Mouse (Mus musculus) ES-E14 (cell line): ENCODE measurements around the gene Castor2.

Source experiments
- HCFC1 ChIP-seq: IDR thresholded peaks from 2 replicates; pipeline ENCODE4 v1.6.1; 2012; ENCODE audit warnings: low read length, inconsistent platforms, borderline replicate concordance; ENCODE audit not compliant: insufficient read depth
- MAFK ChIP-seq: IDR thresholded peaks from 2 replicates; pipeline ENCODE4 v1.6.1; 2014; ENCODE audit warnings: mild to moderate bottlenecking, low read depth, low read length, inconsistent platforms; ENCODE audit not compliant: insufficient read depth
- ZC3H11A ChIP-seq: IDR thresholded peaks from 2 replicates; pipeline ENCODE4 v1.6.1; 2012; ENCODE audit warnings: low read depth, mild to moderate bottlenecking, inconsistent platforms, low read length, borderline replicate concordance
- ZNF384 ChIP-seq: IDR thresholded peaks from 2 replicates; pipeline ENCODE4 v1.6.1; 2012; ENCODE audit warnings: low read depth, low read length, inconsistent platforms

- TF ChIP-seq MAFK (no peak), ZNF384 (no peak), HCFC1 (no peak), ZC3H11A (no peak)
These were observed 42.9 kb downstream of the Castor2 start for GRCm38 (mm10) chr5:134142381-134142780.
